Mouse (Mus musculus): ENCODE data around the gene Dclk1. TPM values are rescaled to one million over a fixed set of nuclear protein-coding genes. Genes with fewer than 3 reads are reported as not detected.

Dclk1 gene
- total RNA-seq, 2 experiments from 2014 or later = 577 to 611 TPM

- DNase-seq = no peak
These were observed 218.9 kb downstream of the Dclk1 start for GRCm38 (mm10) chr3:55461092-55461491.

GRCm38 (mm10) chr3:55461685-55462655, 219.8 kb downstream of the Dclk1 start:
- DNase-seq = peak; percentile 83 to 87

DNA sequence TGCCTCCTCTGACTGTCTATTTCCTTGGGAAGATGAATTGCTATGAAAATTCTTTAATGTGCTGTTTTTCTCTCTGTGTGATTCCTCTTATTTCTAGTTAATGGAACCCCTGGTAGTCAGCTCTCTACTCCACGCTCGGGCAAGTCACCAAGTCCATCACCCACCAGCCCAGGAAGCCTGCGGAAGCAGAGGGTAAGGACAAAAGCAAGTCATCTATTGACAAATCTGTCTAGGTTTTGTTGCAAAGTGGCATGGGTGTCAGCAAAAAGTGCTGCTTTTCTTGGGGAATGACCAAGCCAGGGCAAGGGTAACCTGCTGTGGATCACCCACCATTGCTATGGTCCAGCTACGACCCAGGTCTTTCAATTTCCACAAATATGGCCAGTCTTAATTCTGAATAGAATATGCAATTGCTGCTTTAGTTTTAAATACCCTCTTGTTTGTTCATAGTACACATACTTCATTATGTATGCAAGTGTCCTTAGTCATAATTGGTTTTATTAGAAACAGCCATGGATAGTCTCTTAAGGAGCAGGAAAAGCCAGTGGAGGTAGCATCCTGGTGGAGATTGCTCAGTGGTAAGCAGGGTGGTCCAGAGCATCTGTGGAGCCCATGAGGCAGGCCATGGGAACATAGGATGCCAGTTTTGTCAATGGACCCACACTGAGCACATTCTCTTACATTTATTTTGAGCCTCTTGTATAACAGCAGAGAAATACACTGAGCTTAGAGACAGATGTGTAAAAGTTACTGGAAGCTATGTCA, 220.9 kb downstream of the Dclk1 start:
- no peak for DNase-seq

- no peak for DNase-seq
These were observed 222.1 kb downstream of the Dclk1 start for GRCm38 (mm10) chr3:55464226-55464625.

DNA sequence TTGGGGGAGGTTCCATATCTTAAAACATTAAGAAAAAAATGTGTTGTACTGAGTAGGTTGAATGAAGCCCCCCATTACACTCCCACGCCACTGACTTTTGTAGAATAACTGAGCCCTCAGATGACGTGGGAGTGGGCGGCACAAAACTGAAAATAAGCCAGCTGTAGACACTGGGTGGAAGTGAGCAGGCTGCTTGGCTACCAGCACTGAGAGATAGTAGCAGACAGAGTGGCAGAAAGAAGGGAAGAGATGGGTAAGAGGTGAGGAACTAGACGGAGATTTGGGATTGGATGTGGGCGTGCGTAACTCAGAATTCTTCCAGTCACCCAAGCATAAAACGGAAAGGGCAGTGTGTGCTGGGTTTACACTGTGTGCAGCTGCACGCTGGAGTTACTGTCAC, 223.6 kb downstream of the Dclk1 start:
- DNase-seq = no peak

GRCm38 (mm10) chr3:55466348-55466747, 224.2 kb downstream of the Dclk1 start:
- DNase-seq = no peak

- no peak for DNase-seq
These were observed 229.9 kb downstream of the Dclk1 start, which contains the start of gene Gm21954 for GRCm38 (mm10) chr3:55472110-55472509. Gene Gm21954 (minus strand): TSS chr3:55472210.

DNA sequence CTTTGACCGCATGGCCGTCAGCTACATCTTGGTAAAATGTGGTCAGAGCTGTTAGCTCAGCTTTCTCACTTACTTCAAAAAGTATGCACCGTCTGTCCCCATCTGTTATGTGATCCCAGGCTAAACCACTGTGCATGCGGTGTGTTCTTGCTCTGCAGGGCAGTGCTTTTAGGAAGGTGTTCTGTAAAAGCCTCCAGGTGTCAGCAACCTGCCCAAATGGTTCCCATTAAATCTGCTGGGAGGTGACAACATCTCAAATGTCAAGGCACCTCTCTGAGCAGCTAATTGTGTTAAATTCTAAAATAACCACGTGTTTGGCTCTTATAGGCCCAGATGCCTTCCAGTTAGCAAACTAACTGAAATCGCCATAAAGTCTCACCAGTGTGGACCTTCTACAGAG, 231.0 kb downstream of the Dclk1 start:
- no peak for DNase-seq

DNA sequence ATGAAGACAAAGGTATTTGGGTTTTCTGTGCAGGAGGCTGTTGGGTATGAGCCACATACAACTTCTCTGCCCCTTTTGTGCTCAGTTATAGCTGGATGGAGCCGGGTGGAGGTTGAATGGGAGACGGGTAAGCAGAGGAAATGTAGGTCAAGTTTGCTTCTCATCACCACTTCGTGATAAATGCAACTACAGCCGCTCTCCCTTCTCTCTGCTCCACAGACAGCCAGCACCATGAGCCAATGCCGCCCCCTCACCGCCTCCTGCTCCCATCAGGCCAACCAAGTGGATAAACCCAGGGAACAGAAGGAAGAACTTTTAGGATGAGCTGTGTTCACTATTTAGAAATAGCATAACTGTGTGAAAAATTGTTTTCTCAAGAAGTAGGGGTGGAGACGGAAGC, 234.5 kb downstream of the Dclk1 start:
- DNase-seq = peak; percentile 80 to 86

DNA sequence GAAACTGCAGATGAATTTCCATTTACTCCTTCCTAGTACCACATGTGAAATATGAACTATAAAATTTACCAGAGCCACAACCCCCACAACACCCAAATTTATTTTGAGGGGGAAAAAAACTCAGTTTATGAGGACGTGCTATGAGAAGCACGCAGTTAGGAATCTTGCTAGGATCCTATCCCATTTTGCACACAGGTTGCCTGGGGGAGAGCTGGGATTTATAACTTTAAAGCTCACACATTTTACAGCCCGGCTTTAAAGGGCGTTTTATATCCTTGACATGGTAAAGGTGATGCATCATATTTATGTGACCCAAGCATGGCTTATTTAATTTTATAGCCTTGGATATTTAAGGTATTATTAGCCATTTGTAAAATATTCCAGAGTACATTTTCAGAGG, 237.1 kb downstream of the Dclk1 start:
- no peak for DNase-seq

DNA sequence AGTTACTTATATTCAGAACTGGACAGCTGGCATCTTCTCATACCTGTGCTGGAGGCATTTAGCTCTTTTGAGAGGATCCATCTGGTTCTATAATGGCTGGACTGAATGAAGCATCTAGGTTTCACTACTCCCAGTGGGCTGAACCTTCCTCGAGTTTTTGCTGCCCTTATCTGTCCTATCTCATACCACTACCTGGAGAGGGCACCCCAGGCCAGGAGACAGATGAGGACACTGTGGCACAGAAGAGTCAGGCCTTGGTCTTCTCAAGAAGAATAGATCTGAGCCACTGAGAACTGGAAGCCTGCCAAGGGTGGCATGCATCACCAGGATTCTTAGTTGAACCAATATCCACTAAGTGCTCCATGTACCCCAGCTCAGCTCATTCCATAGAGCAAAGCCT, 239.0 kb downstream of the Dclk1 start:
- DNase-seq = no peak

- no peak for DNase-seq
These were observed 241.2 kb downstream of the Dclk1 start for GRCm38 (mm10) chr3:55483328-55483727.

DNA sequence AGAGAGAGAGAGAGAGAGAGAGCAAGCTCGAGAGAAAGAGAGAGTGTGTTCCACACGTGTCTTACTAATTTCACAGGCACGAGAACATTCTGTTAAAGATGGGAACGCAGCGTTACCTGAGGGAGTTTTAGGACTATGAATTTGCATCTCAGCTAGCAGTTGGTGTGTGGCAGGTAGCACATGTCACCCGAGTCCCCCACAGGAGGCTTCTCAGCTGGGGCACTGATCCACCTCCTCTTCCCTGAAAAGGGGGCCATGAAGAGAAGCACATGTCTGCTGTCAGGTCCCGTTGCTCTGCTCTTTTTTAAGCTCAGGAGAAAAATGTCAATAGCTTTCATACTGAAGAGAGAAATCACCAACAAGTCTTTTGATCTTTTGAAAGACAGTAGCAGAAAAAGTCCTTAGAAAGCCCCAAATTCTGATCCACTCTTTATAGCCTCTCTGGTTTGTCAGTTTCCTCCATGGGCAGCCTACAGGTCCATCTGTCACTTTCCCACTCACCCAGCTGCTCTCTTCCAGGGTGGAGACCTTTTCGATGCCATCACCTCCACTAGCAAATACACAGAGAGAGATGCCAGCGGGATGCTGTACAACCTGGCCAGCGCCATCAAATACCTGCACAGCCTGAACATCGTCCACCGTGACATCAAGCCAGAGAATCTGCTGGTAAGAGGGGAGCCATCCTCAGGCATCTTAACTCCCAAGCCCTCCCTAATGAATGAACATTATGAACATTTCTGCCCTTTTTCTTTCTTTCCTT, 247.2 kb downstream of the Dclk1 start:
- peak in 1 of 2 experiments; percentile 53 for DNase-seq

- no peak for DNase-seq
These were observed 249.9 kb downstream of the Dclk1 start for GRCm38 (mm10) chr3:55492021-55492420.

DNA sequence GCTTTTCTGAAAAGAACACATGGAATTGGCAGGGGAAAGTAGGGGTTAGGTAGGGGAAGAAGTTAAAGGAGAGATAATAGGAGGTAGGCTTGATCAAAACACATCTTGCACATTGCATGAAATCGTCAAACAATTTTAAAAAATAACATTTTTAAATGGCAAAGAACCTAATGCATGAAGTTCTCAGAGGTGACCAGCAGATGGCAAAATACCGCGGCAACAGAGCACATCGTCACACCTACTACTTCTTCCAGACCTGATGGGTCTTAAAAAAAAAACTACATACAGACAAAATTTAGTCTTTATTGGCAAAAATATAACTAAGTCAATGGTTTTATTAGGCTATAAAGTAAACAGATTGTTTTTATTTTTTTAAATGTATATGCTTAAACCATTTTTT, 252.2 kb downstream of the Dclk1 start:
- DNase-seq = no peak

DNA sequence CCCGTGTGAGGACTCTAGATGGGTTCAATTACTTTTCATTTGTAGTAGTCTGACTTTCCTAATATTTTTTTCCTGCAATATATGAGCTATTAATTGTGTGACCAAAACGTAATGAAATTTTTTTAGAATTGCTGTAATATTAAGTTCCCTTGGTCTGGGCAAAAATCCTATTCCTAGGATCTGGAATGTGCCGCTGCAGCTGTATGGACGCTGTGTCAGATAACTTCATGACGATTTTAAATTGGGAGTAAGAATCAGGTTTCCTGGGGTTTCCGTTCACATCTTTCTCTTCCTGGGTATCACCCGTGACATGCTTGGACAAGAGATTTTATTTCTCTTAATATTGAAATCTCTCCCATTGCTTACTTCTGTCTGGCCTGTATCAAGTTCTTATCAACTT, 253.1 kb downstream of the Dclk1 start:
- DNase-seq = no peak

GRCm38 (mm10) chr3:55495866-55496265, 253.7 kb downstream of the Dclk1 start:
- no peak for DNase-seq

DNA sequence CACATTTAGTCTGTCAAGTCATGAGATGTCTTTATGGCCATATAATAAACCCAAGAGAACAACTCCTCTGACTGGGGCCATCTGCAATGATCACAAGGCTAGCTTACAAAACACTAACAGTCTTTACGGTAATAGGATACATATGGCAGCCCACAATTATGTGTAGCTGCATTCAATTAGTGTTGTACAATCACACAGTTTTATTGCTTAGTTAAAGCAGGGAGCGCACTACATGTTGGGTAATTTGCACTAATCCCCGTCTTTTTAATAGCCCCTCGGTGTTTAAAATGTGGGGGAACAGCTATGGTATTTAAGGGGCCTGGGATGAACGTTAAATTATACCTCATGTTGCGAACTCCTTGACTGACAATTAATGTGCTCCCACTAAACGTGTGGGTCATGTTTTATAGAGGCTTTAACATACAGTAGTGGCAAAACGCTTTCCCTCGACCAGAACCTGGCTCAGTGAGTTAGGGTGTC, 254.3 kb downstream of the Dclk1 start:
- DNase-seq = no peak

DNA sequence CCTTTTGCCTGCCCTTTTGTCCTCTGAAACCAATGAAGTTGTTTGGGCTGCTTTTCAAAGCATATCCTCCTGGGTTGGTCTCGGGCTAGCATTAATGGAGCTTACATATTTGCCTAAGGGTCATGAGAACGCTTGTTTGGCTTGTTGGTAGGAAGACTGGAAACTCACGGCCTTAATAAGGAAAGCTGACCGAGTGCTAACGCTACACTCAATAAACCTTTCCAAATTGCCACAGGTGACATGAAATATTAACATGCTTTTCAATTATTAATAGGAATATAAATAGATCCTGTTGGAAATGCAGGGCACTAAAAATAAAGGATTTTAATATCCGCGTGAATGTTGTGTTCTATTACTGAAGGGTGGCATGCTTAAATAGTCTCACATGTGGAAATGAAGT, 257.1 kb downstream of the Dclk1 start:
- no peak for DNase-seq

DNA sequence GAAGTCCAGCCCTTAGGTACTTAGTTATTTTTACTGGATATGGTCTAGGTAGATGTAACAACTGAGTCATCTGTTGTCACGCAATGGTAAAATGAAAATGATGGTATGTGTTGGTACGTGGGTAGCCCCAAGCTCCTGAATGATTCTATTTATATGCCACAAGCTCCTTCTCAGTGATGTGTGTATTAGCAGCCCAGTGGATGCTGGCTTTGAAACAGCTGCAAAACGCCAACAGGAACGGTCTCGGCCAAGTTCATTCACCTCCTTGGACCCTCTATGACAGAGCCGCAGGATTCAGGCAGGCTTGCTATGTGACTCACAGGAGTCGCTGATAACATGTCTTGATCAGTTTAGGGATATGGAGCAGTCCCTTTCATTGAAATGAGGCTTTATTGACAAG, 268.0 kb downstream of the Dclk1 start:
- no peak for DNase-seq

DNA sequence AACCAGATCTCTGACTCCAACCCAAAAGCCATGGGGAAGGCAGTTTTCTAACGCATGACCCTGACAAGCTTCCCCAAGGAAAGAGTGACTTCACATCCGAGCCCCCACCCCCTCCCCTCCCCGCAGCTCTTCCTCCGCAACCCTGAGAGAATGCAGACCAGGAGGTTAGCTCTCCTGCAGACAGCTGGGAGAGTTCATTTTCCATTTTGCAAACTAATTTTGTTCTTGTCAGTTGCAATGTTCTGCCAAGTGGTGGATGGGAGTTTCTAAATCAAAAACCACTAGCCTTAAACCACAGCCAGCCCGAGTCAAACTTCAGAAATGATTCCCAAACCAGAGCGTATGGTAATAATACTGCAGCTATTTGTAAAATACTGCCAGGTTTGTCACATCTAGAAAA, 269.5 kb downstream of the Dclk1 start:
- no peak for DNase-seq

DNA sequence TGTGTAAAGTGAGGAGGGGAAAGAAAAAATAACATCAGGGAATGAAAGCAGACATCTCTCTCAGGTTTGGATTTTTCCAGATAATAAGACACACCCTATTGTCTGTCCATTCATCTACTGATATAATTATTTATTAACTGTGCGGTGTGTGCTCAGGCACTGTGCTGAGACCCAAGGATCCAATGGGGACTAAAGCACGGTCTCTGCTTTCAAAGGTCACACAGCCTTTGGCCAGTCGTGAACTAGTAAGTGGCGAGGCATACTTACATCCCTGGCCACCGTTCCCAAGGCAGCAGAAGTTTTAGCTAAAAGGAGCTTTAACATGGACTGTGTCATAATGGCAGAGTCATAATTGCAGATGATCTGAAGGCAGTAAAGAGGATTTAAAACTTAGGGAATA, 273.8 kb downstream of the Dclk1 start:
- no peak for DNase-seq

Data from layer of hippocampus, postnatal 36 days (tissue).